Mouse (Mus musculus) stomach, postnatal 0 days (tissue): ENCODE measurements at regions not wholly inside any gene's neighbourhood (a gene's known extent, or its start where the extent isn't known, plus 50 kb on each side); places are given as distances from the start of the nearest gene placed in this dataset.
A peak's percentile ranks its signal among the peaks of the same experiment; 100 is the strongest.

Experiments used
- ATAC-seq: fragments of 200-750 bp; cut with Nextera tagmentation; 2 replicates; pipeline ENCODE4 v1.8.0; 2017; ENCODE audit not compliant: low FRiP score, low TSS enrichment
- DNase-seq: peaks from one replicate; pipeline ENCODE4 v3.0.0-alpha.2; 2016; ENCODE audit warnings: low spot score
- H3K27ac ChIP-seq: fragments of 300-500 bp; sonication (generic); replicated peaks from 2 replicates; pipeline ENCODE4 v1.5.1; 2014; ENCODE audit warnings: mild to moderate bottlenecking, control low read depth
- H3K27me3 ChIP-seq: fragments of 300-500 bp; sonication (generic); 2 replicates; pipeline ENCODE4 v1.6.1; 2014; ENCODE audit warnings: low read length; ENCODE audit not compliant: control insufficient read depth, insufficient read depth
- H3K36me3 ChIP-seq: fragments of 300-500 bp; sonication (generic); 2 replicates; pipeline ENCODE4 v1.6.1; 2014; ENCODE audit warnings: low read length, mixed read lengths; ENCODE audit not compliant: control insufficient read depth, insufficient read depth
- H3K4me1 ChIP-seq: fragments of 300-500 bp; sonication (generic); replicated peaks from 2 replicates; pipeline ENCODE4 v1.6.1; 2014; ENCODE audit warnings: antibody characterized with exemption; ENCODE audit not compliant: control insufficient read depth, insufficient read depth
- H3K4me2 ChIP-seq: fragments of 300-500 bp; sonication (generic); replicated peaks from 2 replicates; pipeline ENCODE4 v1.6.1; 2014; ENCODE audit warnings: low read depth, mild to moderate bottlenecking, control low read depth, moderate library complexity
- H3K4me3 ChIP-seq: fragments of 300-500 bp; sonication (generic); 2 replicates; pipeline ENCODE4 v1.5.1; 2014; ENCODE audit warnings: low read depth, low read length, control low read depth
- H3K9ac ChIP-seq: fragments of 300-500 bp; sonication (generic); 2 replicates; pipeline ENCODE4 v1.6.1; 2014; ENCODE audit warnings: mild to moderate bottlenecking, low read length, control low read depth, mixed read lengths
- H3K9me3 ChIP-seq: fragments of 300-500 bp; sonication (generic); 2 replicates; pipeline ENCODE4 v1.6.1; 2016; ENCODE audit warnings: low read length; ENCODE audit not compliant: control insufficient read depth
- CTCF ChIP-seq: IDR thresholded peaks from 2 replicates; pipeline ENCODE4 v1.5.1; 2016; ENCODE audit warnings: antibody characterized with exemption, low read depth, mild to moderate bottlenecking, moderate library complexity
- EP300 ChIP-seq: optimal IDR thresholded peaks from 2 replicates; pipeline ENCODE3; 2016; ENCODE audit warnings: antibody characterized with exemption
- WGBS: fragments of 180-500 bp; shearing (Covaris S2); extraction: QIAGEN DNeasy Blood & Tissue Kit; methylation state at CpG from one replicate; pipeline ENCODE4 v1.1.7; 2014; 5-methylcytosine and 5-hydroxymethylcytosine counted together

- ATAC-seq, result peak; percentile 92
- H3K27me3 ChIP-seq, result no peaks in the 10 kb centered on the region
- no peak overlapping the region for H3K4me3 ChIP-seq
- no peak overlapping the region for H3K9ac ChIP-seq
- H3K4me2 ChIP-seq, result peak overlapping the region; percentile 27
- no peaks in the 10 kb centered on the region for H3K4me1 ChIP-seq
- peak; percentile 65 for DNase-seq
- no peaks in the 10 kb centered on the region for H3K36me3 ChIP-seq
- no peak for TF ChIP-seq CTCF
- WGBS, result 33% methylated on average over 17 of the region's 17 CpGs
- no peaks in the 10 kb centered on the region for H3K9me3 ChIP-seq
- 0 out of 2 replicates have a peak overlapping the region, but pooled peaks have one; percentile 30 for H3K27ac ChIP-seq
Measured at GRCm38 (mm10) chr5:119167718-119168117, 502.8 kb upstream of the Tbx3 start.

DNA sequence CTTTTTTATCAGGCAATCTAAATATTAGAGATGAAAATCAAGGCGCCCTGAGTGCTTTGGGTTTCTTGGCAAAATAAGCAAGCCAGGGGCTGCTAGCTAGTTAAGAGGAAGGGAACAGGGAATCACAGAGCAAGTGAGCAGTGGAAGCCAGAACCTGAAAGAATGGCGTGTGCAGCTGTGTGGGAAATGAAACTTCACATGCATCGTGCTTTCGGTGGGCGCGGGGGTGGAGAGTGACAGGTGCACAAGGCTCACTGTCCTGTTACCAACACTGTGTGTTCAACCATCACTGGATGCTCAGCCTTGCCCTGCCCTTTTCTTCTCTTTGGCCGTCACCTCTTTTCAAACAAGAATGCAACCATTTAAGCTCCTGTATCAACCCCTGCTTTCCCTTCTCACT, 501.2 kb upstream of the Tbx3 start:
- Histone ChIP-seq H3K36me3 (no peaks in the 10 kb centered on the region), H3K27ac (no peak overlapping the region), H3K4me2 (no peak overlapping the region), H3K4me1 (no peaks in the 10 kb centered on the region), H3K4me3 (no peak overlapping the region), H3K9ac (no peak overlapping the region), H3K27me3 (no peaks in the 10 kb centered on the region), H3K9me3 (no peaks in the 10 kb centered on the region)
- TF ChIP-seq EP300, result no peak
- no peak for TF ChIP-seq CTCF
- ATAC-seq (no peak), DNase-seq (no peak)
- 95% methylated on average over 7 of the region's 7 CpGs for WGBS

DNA sequence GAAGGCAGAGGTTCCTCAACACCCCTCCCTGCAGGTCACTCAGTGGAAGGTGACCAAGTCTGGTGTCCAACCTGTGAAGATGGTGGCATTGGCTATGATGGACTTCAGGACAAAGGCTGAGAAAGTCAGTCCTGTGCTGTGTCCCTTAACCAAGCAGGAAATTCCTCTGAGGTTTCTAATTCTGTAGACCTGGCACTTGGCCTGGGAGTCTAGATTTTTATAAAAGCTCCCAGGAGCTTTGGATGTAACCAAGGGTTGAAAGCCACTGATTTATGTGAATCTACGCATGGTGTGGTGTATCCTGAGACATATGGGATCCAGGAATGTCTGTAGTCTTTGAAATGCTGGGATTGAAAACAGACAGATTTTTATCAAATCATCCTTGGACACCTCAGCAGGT, 498.8 kb upstream of the Tbx3 start:
- ATAC-seq (no peak), DNase-seq (no peak)
- Histone ChIP-seq H3K4me3 (no peak overlapping the region), H3K4me2 (no peak overlapping the region), H3K9ac (no peak overlapping the region), H3K9me3 (no peaks in the 10 kb centered on the region), H3K27ac (no peak overlapping the region), H3K36me3 (no peaks in the 10 kb centered on the region), H3K27me3 (no peaks in the 10 kb centered on the region), H3K4me1 (no peaks in the 10 kb centered on the region)
- no peak for TF ChIP-seq EP300
- TF ChIP-seq CTCF, result no peak
- 58% methylated on average over 1 of the region's 1 CpGs for WGBS

DNA sequence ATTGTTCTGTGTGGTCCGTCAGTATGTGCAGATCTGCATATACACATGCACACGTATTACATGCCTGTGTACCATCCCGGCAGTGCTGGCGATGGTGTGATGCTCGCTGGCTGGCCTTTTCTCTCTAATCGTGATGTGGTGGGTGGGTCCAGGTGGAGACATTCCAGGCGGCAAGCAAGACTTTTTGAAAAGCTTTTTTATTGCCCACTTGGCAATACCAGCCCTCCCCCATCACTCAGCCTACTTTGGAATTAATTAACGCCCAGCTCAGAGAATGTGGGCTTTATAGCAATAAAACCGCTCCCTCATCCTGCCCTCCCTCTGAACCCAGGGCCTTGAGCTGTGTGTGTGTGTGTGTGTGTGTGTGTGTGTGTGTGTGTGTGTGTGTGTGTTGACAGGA, 491.7 kb upstream of the Tbx3 start:
- no peak for DNase-seq
- H3K9ac ChIP-seq, result no peak overlapping the region
- H3K4me1 ChIP-seq, result no peaks in the 10 kb centered on the region
- H3K27me3 ChIP-seq, result no peaks in the 10 kb centered on the region
- no peaks in the 10 kb centered on the region for H3K36me3 ChIP-seq
- TF ChIP-seq EP300 (no peak), CTCF (no peak)
- WGBS, result 51% methylated on average over 9 of the region's 9 CpGs
- no peaks in the 10 kb centered on the region for H3K9me3 ChIP-seq
- no peak for ATAC-seq
- H3K4me2 ChIP-seq, result no peak overlapping the region
- H3K27ac ChIP-seq, result no peak overlapping the region
- no peak overlapping the region for H3K4me3 ChIP-seq

DNA sequence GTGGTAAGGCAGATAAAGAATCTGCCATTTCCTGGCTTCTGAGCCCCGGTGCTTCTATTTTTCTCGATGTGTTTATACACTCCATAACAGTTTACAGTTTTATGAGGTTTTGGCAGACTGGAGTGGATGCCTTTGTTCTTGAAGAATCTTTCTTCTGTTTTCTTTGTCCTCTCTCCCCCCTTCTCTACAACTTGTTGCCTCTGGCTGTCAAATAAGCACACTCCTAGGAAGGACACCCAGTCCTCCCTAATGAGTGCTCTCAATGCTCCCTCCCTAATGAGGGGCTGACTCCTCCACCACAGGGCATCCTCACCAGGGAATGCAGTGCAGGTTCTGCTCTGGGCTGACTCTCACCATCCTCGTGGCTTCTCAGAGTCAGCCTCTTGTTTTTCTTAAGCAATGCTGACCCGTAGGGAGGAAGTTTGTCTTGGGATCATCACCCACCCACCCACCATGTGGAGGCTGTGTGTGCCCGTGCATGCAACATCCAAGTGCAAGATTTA, 486.9 kb upstream of the Tbx3 start:
- WGBS, result 42% methylated on average over 5 of the region's 5 CpGs
- Histone ChIP-seq H3K4me2 (no peak overlapping the region), H3K4me1 (no peaks in the 10 kb centered on the region), H3K9me3 (no peaks in the 10 kb centered on the region), H3K9ac (no peak overlapping the region), H3K27ac (no peak overlapping the region), H3K27me3 (no peaks in the 10 kb centered on the region), H3K36me3 (no peaks in the 10 kb centered on the region), H3K4me3 (no peak overlapping the region)
- no peak for TF ChIP-seq CTCF
- ATAC-seq, result no peak
- DNase-seq, result no peak

GRCm38 (mm10) chr5:119186611-119187010, 483.9 kb upstream of the Tbx3 start:
- ATAC-seq, result no peak
- H3K4me3 ChIP-seq, result no peak overlapping the region
- no peak overlapping the region for H3K4me2 ChIP-seq
- no peaks in the 10 kb centered on the region for H3K27me3 ChIP-seq
- no peaks in the 10 kb centered on the region for H3K4me1 ChIP-seq
- no peaks in the 10 kb centered on the region for H3K36me3 ChIP-seq
- H3K9ac ChIP-seq, result no peak overlapping the region
- H3K27ac ChIP-seq, result no peak overlapping the region
- 70% methylated on average over 3 of the region's 3 CpGs for WGBS
- DNase-seq, result no peak
- TF ChIP-seq EP300 (no peak), CTCF (no peak)
- H3K9me3 ChIP-seq, result no peaks in the 10 kb centered on the region
